ENCODE assay signal across 26 mouse cellular contexts in genomic region chr7:79611901-79612300, GRCm38 (mm10). TPM values are rescaled to one million over a fixed set of nuclear protein-coding genes. Genes with fewer than 3 reads are reported as not detected.
DNase-seq lines count a peak whose midpoint lies in the region; ATAC-seq and TF ChIP-seq lines count a peak whose summit lies in the region.
"Had no signal": no experiment of that assay in that cellular context is flagged by ENCODE, and none has a peak within 500 bp of the region (broad histone marks: within the 10 kb centered on the region; RNA-seq: fewer than 3 reads in every experiment).

No protein-coding gene starts in this region.

- WGBS in hindbrain, embryonic 13.5 days: 61% methylated on average over 9 of the region's 9 CpGs
- WGBS in hindbrain, embryonic 12.5 days: 74% methylated on average over 9 of the region's 9 CpGs

- H3K4me3 ChIP-seq in gastrocnemius, adult 2 months: no peak overlapping the region
- no peak overlapping the region for H3K4me3 ChIP-seq in hindbrain, embryonic 13.5 days
- H3K4me3 ChIP-seq in hindbrain, embryonic 12.5 days: no peak overlapping the region
- H3K4me3 ChIP-seq in testis, adult 2 months (ENCODE audit: control insufficient read depth, low read depth, low read length): peak overlapping the region; percentile 15; the same call in 1 of the 2 replicates
- H3K4me3 ChIP-seq: forebrain, embryonic 10.5 days; heart, embryonic 15.5 days; intestine, embryonic 15.5 days; limb, embryonic 13.5 days; liver, embryonic 12.5 days; midbrain, embryonic 10.5 days had no signal

- 0 out of 2 replicates have a peak, but pooled peaks have one; percentile 5 for ATAC-seq in hindbrain, embryonic 13.5 days (ENCODE audit: low FRiP score)
- ATAC-seq in hindbrain, embryonic 12.5 days (ENCODE audit: low FRiP score): no peak
- ATAC-seq: intestine, embryonic 15.5 days; liver, embryonic 12.5 days; Patski had no signal

- DNase-seq in gastrocnemius, adult 2 months: peak; percentile 67
- no peak for DNase-seq in gastrocnemius, postnatal 14 days
- no peak for DNase-seq in testis, postnatal 14 days (ENCODE audit: low spot score)
- no peak for DNase-seq in left cerebral cortex, adult 11 months (ENCODE audit: low spot score)
- DNase-seq: B cell, adult 2 months; cerebellum, adult 18-20 months; cerebellum, postnatal 14 days; heart, postnatal 4 days; kidney, postnatal 25 days; lung, adult 18-20 months; lung, postnatal 10 days; right cerebral cortex, postnatal 14 days; thymus, postnatal 14 days had no signal

- H3K27ac ChIP-seq in gastrocnemius, adult 2 months: no peak overlapping the region
- peak overlapping the region; percentile 66 for H3K27ac ChIP-seq in hindbrain, embryonic 13.5 days
- H3K27ac ChIP-seq in hindbrain, embryonic 12.5 days: no peak overlapping the region
- no peak overlapping the region for H3K27ac ChIP-seq in testis, adult 2 months (ENCODE audit: control insufficient read depth, insufficient read depth, low read depth, low read length)
- H3K27ac ChIP-seq: heart, embryonic 15.5 days; intestine, embryonic 15.5 days; limb, embryonic 13.5 days; liver, embryonic 12.5 days; midbrain, embryonic 10.5 days; stomach, postnatal 0 days had no signal

- no peak for TF ChIP-seq CTCF in gastrocnemius, adult 2 months (IDR thresholded peaks at IDR 0.05)
- TF ChIP-seq CTCF in testis, adult 2 months (IDR thresholded peaks at IDR 0.05; ENCODE audit: control insufficient read depth, insufficient read depth, insufficient replicate concordance, low read depth, low read length): no peak

- H3K9me3 ChIP-seq in hindbrain, embryonic 13.5 days: no peaks in the 10 kb centered on the region
- no peaks in the 10 kb centered on the region for H3K9me3 ChIP-seq in hindbrain, embryonic 12.5 days (replicated peaks)
- H3K9me3 ChIP-seq: forebrain, embryonic 10.5 days; G1E; heart, embryonic 15.5 days; intestine, embryonic 15.5 days; limb, embryonic 13.5 days; liver, embryonic 12.5 days; midbrain, embryonic 10.5 days had no signal

- no peak overlapping the region for H3K4me2 ChIP-seq in hindbrain, embryonic 13.5 days
- no peak overlapping the region for H3K4me2 ChIP-seq in hindbrain, embryonic 12.5 days (replicated peaks)
- H3K4me2 ChIP-seq: heart, embryonic 15.5 days; intestine, embryonic 15.5 days; limb, embryonic 13.5 days; liver, embryonic 12.5 days had no signal

- intact Hi-C loops in gastrocnemius, adult 2 months (cut with DNase I): loop anchor here (1.0 to 2.0 kb wide), 2 partner anchors 37 to 116 kb away; no protein-coding TSS in a partner anchor
- intact Hi-C loops in gastrocnemius, postnatal 14 days (cut with DNase I; ENCODE audit: low total_unique reads): loop anchor here (2.0 kb wide), 1 partner anchor 115 kb away; no protein-coding TSS in a partner anchor

- peaks cover 55% of the 10 kb centered on the region for H3K27me3 ChIP-seq in hindbrain, embryonic 13.5 days
- H3K27me3 ChIP-seq in hindbrain, embryonic 12.5 days: peaks cover 55% of the 10 kb centered on the region
- no peaks in the 10 kb centered on the region for H3K27me3 ChIP-seq in testis, adult 2 months (ENCODE audit: control insufficient read depth, insufficient read depth, low read length)

- no peak overlapping the region; the same call in 1 of the 2 replicates for H3K9ac ChIP-seq in hindbrain, embryonic 13.5 days
- H3K9ac ChIP-seq in hindbrain, embryonic 12.5 days: no peak overlapping the region
- H3K9ac ChIP-seq: heart, embryonic 15.5 days; intestine, embryonic 15.5 days; limb, embryonic 13.5 days; liver, embryonic 12.5 days had no signal

- no peak for TF ChIP-seq POLR2A in testis, adult 2 months (IDR thresholded peaks at IDR 0.05; ENCODE audit: control insufficient read depth, low read depth, low read length)

- peaks cover 33% of the 10 kb centered on the region for H3K4me1 ChIP-seq in hindbrain, embryonic 13.5 days (replicated peaks)
- peaks cover 11% of the 10 kb centered on the region for H3K4me1 ChIP-seq in hindbrain, embryonic 12.5 days
- peaks cover 5% of the 10 kb centered on the region for H3K4me1 ChIP-seq in testis, adult 2 months (ENCODE audit: control insufficient read depth, insufficient read depth, low read length)
- H3K4me1 ChIP-seq: intestine, embryonic 15.5 days had no signal

- no peaks in the 10 kb centered on the region for H3K36me3 ChIP-seq in hindbrain, embryonic 13.5 days
- no peaks in the 10 kb centered on the region for H3K36me3 ChIP-seq in hindbrain, embryonic 12.5 days
- H3K36me3 ChIP-seq in testis, adult 2 months (ENCODE audit: control insufficient read depth, insufficient read depth, low read length): no peaks in the 10 kb centered on the region
- H3K36me3 ChIP-seq: forebrain, embryonic 10.5 days; G1E; heart, embryonic 15.5 days; intestine, embryonic 15.5 days; limb, embryonic 13.5 days; liver, embryonic 12.5 days; midbrain, embryonic 10.5 days had no signal

RNA-seq across cellular contexts. Expression of gene Rhcg, which starts 5.6 kb away (rescaled TPM):
- total RNA-seq in gastrocnemius, adult 2 months (2021): not detected
- not detected for total RNA-seq in gastrocnemius, postnatal 14 days (2021)
- 4.8 and 5.2 TPM in 2 replicates for polyA plus RNA-seq in hindbrain, embryonic 13.5 days (2015; fragmentation: Nextera tagmentation; extraction: Ambion mirVana)
- polyA plus RNA-seq in hindbrain, embryonic 12.5 days (2016; fragmentation: Nextera tagmentation; extraction: Ambion mirVana): 1.4 and 2.3 TPM in 2 replicates
- 43.5 and 44.2 TPM in 2 replicates for polyA plus RNA-seq in testis, adult 2 months (2012; rRNA removed)
- total RNA-seq: CH12.LX; G1E; heart, postnatal 4 days had no signal
- polyA plus RNA-seq: G1E; heart, embryonic 15.5 days; intestine, embryonic 15.5 days; limb, embryonic 13.5 days; liver, embryonic 12.5 days had no signal

RNA-seq across cellular contexts. Expression of gene Ticrr, which starts 48.1 kb away (rescaled TPM):
- total RNA-seq in gastrocnemius, adult 2 months (2021): not detected
- total RNA-seq in gastrocnemius, postnatal 14 days (2021): under 1 TPM; 0.55 to 0.62 TPM
- polyA plus RNA-seq in hindbrain, embryonic 13.5 days (2015; fragmentation: Nextera tagmentation; extraction: Ambion mirVana): 2.2 and 2.6 TPM in 2 replicates
- 8.9 and 9.2 TPM in 2 replicates for polyA plus RNA-seq in hindbrain, embryonic 12.5 days (2016; fragmentation: Nextera tagmentation; extraction: Ambion mirVana)
- 1.8 and 1.9 TPM in 2 replicates for polyA plus RNA-seq in testis, adult 2 months (2012; rRNA removed)
